Mouse (Mus musculus): ENCODE measurements around the gene Glg1. TPM values are rescaled to one million over a fixed set of nuclear protein-coding genes. Genes with fewer than 3 reads are reported as not detected.
"Not testable (repeated sequence)": the region's sequence is repeated elsewhere in the genome, so short reads cannot be mapped to it uniquely, and the experiment has no call there.

The Glg1 gene
- polyA plus RNA-seq, 1 experiment: 30.0 TPM

DNA sequence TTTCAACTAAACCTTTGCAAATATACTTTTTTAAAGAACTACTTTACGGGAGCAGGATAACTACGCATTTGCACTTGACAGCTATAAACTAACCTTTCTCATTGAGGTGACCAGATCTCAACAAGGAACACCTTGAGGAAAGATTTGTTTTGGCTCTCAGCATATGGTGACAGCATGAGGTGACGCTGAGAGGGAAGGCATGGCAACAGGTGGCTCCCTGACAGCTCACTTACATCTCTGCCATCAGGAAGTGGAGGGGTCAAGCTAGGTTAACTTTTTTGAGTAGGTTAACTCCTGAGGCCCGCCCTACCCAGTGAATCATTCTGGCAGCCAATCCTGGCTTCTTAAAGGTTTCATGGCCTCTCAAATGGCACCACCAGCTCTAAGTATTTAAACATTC is 26.6 kb upstream of the Glg1 start:
- Histone ChIP-seq H3K27me3 (ENCODE audit: control insufficient read depth, insufficient read depth, insufficient read length) (no peaks in the 10 kb centered on the region), H3K4me3 (ENCODE audit: insufficient read depth, poor library complexity, severe bottlenecking) (no peak overlapping the region), H3K79me3 (ENCODE audit: low read depth) (peaks cover 7% of the 10 kb centered on the region), H3ac (ENCODE audit: control insufficient read depth, insufficient read length, low read depth) (no peak overlapping the region), H3K79me2 (ENCODE audit: control insufficient read depth, insufficient read depth) (peaks cover 10% of the 10 kb centered on the region), H3K36me3 (ENCODE audit: control insufficient read depth, insufficient read depth) (peaks cover 92% of the 10 kb centered on the region)
- no peak for TF ChIP-seq FOSL1 (IDR thresholded peaks at IDR 0.05; ENCODE audit: insufficient read depth, low read length, poor library complexity, severe bottlenecking)
- TF ChIP-seq CTCF (IDR thresholded peaks at IDR 0.05; ENCODE audit: control insufficient read depth, insufficient read depth, insufficient read length): no peak
- TF ChIP-seq MYOG (IDR thresholded peaks at IDR 0.05; ENCODE audit: control insufficient read depth, extremely low read depth, insufficient read length): no peak
- no peak for TF ChIP-seq USF1 (IDR thresholded peaks at IDR 0.05; ENCODE audit: low read depth)
- TF ChIP-seq MYOD1 (IDR thresholded peaks at IDR 0.05; ENCODE audit: control insufficient read depth, insufficient read length, low read depth): no peak

GRCm38 (mm10) chr8:111282093-111282492 is 23.1 kb upstream of the Glg1 start:
- Histone ChIP-seq H3K79me3 (ENCODE audit: low read depth) (peaks cover 2% of the 10 kb centered on the region), H3ac (ENCODE audit: control insufficient read depth, insufficient read length, low read depth) (no peak overlapping the region), H3K36me3 (ENCODE audit: control insufficient read depth, insufficient read depth) (peaks cover 92% of the 10 kb centered on the region), H3K27me3 (ENCODE audit: control insufficient read depth, insufficient read depth, insufficient read length) (no peaks in the 10 kb centered on the region), H3K4me3 (ENCODE audit: insufficient read depth, poor library complexity, severe bottlenecking) (no peak overlapping the region), H3K79me2 (ENCODE audit: control insufficient read depth, insufficient read depth) (peaks cover 6% of the 10 kb centered on the region)
- TF ChIP-seq FOSL1 (IDR thresholded peaks at IDR 0.05; ENCODE audit: insufficient read depth, low read length, poor library complexity, severe bottlenecking) (no peak), MYOG (IDR thresholded peaks at IDR 0.05; ENCODE audit: control insufficient read depth, extremely low read depth, insufficient read length) (no peak), MYOD1 (IDR thresholded peaks at IDR 0.05; ENCODE audit: control insufficient read depth, insufficient read length, low read depth) (no peak), MAX (IDR thresholded peaks at IDR 0.05) (no peak), USF1 (IDR thresholded peaks at IDR 0.05; ENCODE audit: low read depth) (no peak)

DNA sequence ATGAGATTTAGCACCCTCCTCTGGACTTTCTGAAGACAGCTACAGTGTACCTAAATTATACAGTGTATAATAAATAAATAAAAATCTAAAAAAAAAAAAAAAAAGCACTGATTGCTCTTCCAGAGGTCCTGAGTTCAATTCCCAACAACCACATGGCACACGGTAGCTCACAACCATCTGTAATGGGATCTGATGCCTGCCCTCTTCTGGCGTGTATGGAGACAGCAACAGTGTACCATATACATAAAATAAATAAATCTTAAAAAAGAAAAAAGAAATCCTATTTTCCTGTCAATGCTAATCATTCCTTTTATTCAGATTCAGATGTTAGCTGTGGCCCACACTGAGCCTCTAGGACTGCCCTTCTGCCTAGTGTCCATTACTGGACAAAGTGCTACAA is 9.3 kb upstream of the Glg1 start:
- Histone ChIP-seq H3K79me3 (ENCODE audit: low read depth) (no peaks in the 10 kb centered on the region), H3K36me3 (ENCODE audit: control insufficient read depth, insufficient read depth) (peaks cover 19% of the 10 kb centered on the region), H3K27me3 (ENCODE audit: control insufficient read depth, insufficient read depth, insufficient read length) (no peaks in the 10 kb centered on the region), H3ac (ENCODE audit: control insufficient read depth, insufficient read length, low read depth) (no peak overlapping the region), H3K79me2 (ENCODE audit: control insufficient read depth, insufficient read depth) (no peaks in the 10 kb centered on the region), H3K4me3 (ENCODE audit: insufficient read depth, poor library complexity, severe bottlenecking) (no peak overlapping the region)
- TF ChIP-seq FOSL1 (IDR thresholded peaks at IDR 0.05; ENCODE audit: insufficient read depth, low read length, poor library complexity, severe bottlenecking) (no peak), CEBPB (IDR thresholded peaks at IDR 0.05; ENCODE audit: low read depth) (no peak), MAX (IDR thresholded peaks at IDR 0.05) (no peak), USF1 (IDR thresholded peaks at IDR 0.05; ENCODE audit: low read depth) (no peak), MYOG (IDR thresholded peaks at IDR 0.05; ENCODE audit: control insufficient read depth, extremely low read depth, insufficient read length) (no peak), MYOD1 (IDR thresholded peaks at IDR 0.05; ENCODE audit: control insufficient read depth, insufficient read length, low read depth) (no peak), CTCF (IDR thresholded peaks at IDR 0.05; ENCODE audit: control insufficient read depth, insufficient read depth, insufficient read length) (no peak)

GRCm38 (mm10) chr8:111266161-111266560 is 7.1 kb upstream of the Glg1 start:
- not testable (repeated sequence) for H3K27me3 ChIP-seq (ENCODE audit: control insufficient read depth, insufficient read depth, insufficient read length); H3ac ChIP-seq (ENCODE audit: control insufficient read depth, insufficient read length, low read depth); H3K4me3 ChIP-seq (ENCODE audit: insufficient read depth, poor library complexity, severe bottlenecking); H3K79me2 ChIP-seq (ENCODE audit: control insufficient read depth, insufficient read depth); H3K79me3 ChIP-seq (ENCODE audit: low read depth)
- peaks cover 14% of the 10 kb centered on the region for H3K36me3 ChIP-seq (ENCODE audit: control insufficient read depth, insufficient read depth)

DNA sequence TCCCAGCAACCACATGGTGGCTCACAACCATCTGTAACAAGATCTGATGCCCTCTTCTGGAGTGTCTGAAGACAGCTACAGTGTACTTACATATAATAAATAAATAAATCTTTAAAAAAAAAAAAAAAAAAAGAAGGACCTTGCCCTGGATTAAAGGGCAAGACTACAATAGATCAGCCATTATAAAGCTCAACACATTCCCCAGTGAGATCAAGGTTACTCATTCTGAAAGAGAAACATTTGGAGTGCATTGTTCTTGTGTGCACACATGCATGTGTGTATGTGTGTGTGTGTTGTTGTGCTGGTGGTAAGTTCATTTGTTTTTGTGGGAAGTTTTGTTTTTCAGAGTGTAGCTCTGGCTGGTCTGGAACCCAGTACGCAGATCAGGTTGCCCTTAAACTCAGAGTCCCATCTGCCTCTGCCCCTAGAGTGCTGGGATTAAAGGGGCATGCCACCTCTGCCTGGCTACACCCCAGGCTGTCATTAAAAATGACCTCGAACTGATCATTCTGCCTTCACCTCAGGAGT is 5.7 kb upstream of the Glg1 start:
- H3ac ChIP-seq (ENCODE audit: control insufficient read depth, insufficient read length, low read depth): no peak overlapping the region
- no peak overlapping the region for H3K4me3 ChIP-seq (ENCODE audit: insufficient read depth, poor library complexity, severe bottlenecking)
- H3K79me3 ChIP-seq (ENCODE audit: low read depth): no peaks in the 10 kb centered on the region
- H3K27me3 ChIP-seq (ENCODE audit: control insufficient read depth, insufficient read depth, insufficient read length): no peaks in the 10 kb centered on the region
- H3K79me2 ChIP-seq (ENCODE audit: control insufficient read depth, insufficient read depth): no peaks in the 10 kb centered on the region
- peaks cover 5% of the 10 kb centered on the region for H3K36me3 ChIP-seq (ENCODE audit: control insufficient read depth, insufficient read depth)
- TF ChIP-seq FOSL1 (IDR thresholded peaks at IDR 0.05; ENCODE audit: insufficient read depth, low read length, poor library complexity, severe bottlenecking) (no peak), USF1 (IDR thresholded peaks at IDR 0.05; ENCODE audit: low read depth) (no peak), CEBPB (IDR thresholded peaks at IDR 0.05; ENCODE audit: low read depth) (no peak), MAX (IDR thresholded peaks at IDR 0.05) (no peak), MYOD1 (IDR thresholded peaks at IDR 0.05; ENCODE audit: control insufficient read depth, insufficient read length, low read depth) (no peak), MYOG (IDR thresholded peaks at IDR 0.05; ENCODE audit: control insufficient read depth, extremely low read depth, insufficient read length) (no peak), CTCF (IDR thresholded peaks at IDR 0.05; ENCODE audit: control insufficient read depth, insufficient read depth, insufficient read length) (no peak)

DNA sequence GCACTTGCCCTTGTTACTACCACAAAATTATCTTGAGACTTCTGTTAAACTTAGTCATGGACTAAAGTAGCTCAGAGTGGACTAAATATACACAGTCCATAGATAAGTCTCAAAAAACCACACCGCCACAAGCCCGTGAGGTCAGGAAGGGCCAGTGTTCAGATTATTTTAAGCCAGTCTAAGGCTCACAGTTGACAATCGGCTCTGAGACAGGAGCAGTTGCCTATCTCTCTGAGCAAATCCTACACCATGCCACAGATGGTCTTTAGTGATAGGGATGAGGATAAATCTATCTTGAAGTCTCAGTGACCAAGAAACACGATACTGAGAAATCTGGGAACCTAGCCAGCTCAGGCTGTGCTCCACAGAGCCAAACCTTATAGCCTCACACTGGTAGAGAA is 3.0 kb upstream of the Glg1 start:
- peaks cover 18% of the 10 kb centered on the region for H3K79me2 ChIP-seq (ENCODE audit: control insufficient read depth, insufficient read depth)
- TF ChIP-seq MYOG (IDR thresholded peaks at IDR 0.05; ENCODE audit: control insufficient read depth, extremely low read depth, insufficient read length): no peak
- no peak for TF ChIP-seq CTCF (IDR thresholded peaks at IDR 0.05; ENCODE audit: control insufficient read depth, insufficient read depth, insufficient read length)
- no peak for TF ChIP-seq MYOD1 (IDR thresholded peaks at IDR 0.05; ENCODE audit: control insufficient read depth, insufficient read length, low read depth)
- no peak for TF ChIP-seq FOSL1 (IDR thresholded peaks at IDR 0.05; ENCODE audit: insufficient read depth, low read length, poor library complexity, severe bottlenecking)
- TF ChIP-seq MAX (IDR thresholded peaks at IDR 0.05): no peak
- TF ChIP-seq CEBPB (IDR thresholded peaks at IDR 0.05; ENCODE audit: low read depth): no peak
- no peak for TF ChIP-seq USF1 (IDR thresholded peaks at IDR 0.05; ENCODE audit: low read depth)
- no peaks in the 10 kb centered on the region for H3K27me3 ChIP-seq (ENCODE audit: control insufficient read depth, insufficient read depth, insufficient read length)
- no peak overlapping the region for H3K4me3 ChIP-seq (ENCODE audit: insufficient read depth, poor library complexity, severe bottlenecking)
- no peak overlapping the region for H3ac ChIP-seq (ENCODE audit: control insufficient read depth, insufficient read length, low read depth)
- H3K36me3 ChIP-seq (ENCODE audit: control insufficient read depth, insufficient read depth): no peaks in the 10 kb centered on the region
- H3K79me3 ChIP-seq (ENCODE audit: low read depth): peaks cover 15% of the 10 kb centered on the region

All from C2C12 (cell line).